Mouse (Mus musculus) frontal cortex, postnatal 10 days (tissue): ENCODE data around the gene Gm47791.

Experiments used
- DNase-seq, 2 experiments: peaks; one replicate each; pipeline ENCODE4 v3.0.0; 2022; ENCODE audit warnings: low spot score in 2 of 2, mixed read lengths in 1 of 2

Gene Gm47791

DNA sequence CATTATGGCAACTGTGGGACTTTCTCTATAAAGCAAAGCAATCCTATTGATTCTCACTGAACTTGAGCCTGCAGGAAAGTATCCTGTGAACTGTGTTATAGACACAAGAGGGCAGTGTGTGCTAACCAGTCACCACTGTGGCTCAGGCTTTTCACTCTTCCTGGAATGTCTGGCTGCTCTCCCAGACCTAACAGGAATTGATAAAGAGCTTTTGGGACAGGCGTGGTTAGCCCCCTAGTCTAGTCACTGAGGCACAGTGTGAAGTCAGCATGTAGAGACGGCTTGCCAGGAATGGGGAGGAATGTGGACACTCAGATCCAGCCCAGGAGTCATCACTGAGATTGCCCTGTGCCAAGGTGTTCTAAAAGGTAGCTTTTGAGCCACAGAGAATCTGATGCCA, 16.4 kb upstream of the Gm47791 start:
- peak; percentile 27 to 58 for DNase-seq

- DNase-seq: no peak
These were observed 14.5 kb upstream of the Gm47791 start for GRCm38 (mm10) chr1:82785546-82785945.

- no peak for DNase-seq
These were observed 12.5 kb upstream of the Gm47791 start for GRCm38 (mm10) chr1:82783559-82783958.

- DNase-seq: no peak
These were observed 8.4 kb upstream of the Gm47791 start for GRCm38 (mm10) chr1:82779388-82779966.

GRCm38 (mm10) chr1:82775293-82775692, 4.2 kb upstream of the Gm47791 start:
- DNase-seq: no peak

DNA sequence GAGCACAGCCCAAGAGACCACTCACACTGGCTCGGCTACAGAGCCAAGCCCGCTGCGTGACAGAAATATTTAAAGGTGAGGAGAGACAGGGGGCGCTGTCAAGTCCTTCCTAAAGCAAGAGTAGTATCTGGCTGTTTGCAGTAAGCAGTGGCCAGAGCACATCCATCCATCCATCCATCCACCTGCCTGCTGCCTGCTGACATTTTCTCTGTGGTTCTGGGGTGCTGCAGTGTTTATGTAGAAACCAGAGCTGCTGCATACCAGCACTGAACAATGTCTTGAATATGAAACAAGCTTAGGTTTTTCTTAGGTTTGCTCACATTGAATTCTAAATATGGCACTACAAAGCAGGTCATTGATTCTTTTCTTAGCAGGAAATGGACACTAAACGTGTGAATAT, 2.2 kb upstream of the Gm47791 start:
- DNase-seq: no peak

- DNase-seq: no peak
These were observed 1.4 kb upstream of the Gm47791 start for GRCm38 (mm10) chr1:82772428-82772827.

DNA sequence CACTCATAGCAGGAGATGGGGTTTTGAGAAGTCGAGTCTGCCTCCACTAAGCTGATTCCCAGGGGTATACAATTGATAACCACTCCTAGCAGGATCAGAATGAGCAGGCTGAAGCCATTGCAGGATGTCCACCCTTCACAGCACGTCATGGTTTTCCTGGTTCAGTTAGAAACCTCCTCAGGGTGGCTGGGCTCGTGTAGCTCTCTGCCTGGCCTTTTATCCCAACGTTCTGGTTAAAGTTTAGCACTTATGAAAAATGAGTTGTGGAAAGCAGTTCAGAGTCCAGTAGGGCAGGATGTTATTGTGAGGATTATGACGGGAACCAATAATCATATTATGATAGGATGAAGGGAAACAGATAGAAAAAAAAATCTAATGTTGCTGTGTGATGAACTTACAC, 2.8 kb downstream of the Gm47791 start, which contains the start of gene Tm4sf20:
Tm4sf20 (minus strand) TSS at position 193 of the 400 bp plus-strand sequence.
- no peak for DNase-seq

- no peak for DNase-seq
These were observed 4.4 kb downstream of the Gm47791 start for GRCm38 (mm10) chr1:82766641-82767040.

- no peak for DNase-seq
These were observed 4.8 kb downstream of the Gm47791 start for GRCm38 (mm10) chr1:82766227-82766626.

DNA sequence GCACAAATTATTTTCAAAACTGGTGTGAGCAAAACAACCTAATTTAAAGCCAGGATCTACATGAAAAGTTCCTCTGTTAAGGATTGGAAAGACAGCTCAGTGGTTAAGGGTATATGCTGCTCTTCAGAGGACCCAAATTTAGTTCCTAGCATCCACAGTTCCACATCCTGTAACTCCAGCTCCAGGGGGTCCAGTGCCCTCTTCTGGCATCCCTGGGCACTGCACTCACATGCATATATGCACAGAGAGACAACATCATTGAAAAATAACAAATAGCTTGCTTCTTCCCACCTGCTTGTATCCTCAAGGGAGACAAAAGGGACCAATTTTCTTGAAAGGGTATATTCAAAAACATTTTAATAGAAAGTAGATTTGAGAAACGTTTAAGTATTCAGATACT, 8.8 kb downstream of the Gm47791 start:
- no peak for DNase-seq

GRCm38 (mm10) chr1:82761454-82762169, 9.4 kb downstream of the Gm47791 start:
- no peak for DNase-seq

DNA sequence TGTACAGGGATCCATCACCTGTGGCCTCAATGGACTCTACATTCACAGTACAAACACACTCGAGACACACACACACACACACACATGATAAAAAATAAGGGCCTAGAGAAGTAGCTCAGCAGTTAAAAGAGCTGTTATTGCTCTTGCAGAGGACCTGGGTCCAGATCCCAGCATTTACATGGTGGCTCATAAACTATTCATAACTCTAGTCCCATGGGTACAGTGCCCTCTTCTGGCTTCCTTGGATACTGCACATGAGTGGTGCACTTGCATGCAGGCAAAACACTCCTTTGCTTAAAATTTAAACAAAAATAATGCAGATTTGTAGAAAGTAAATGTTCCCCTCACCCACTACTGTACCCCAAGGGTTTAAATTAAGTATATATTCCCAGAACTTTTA, 11.5 kb downstream of the Gm47791 start:
- DNase-seq: no peak

GRCm38 (mm10) chr1:82747714-82748452, 23.2 kb downstream of the Gm47791 start:
- no peak for DNase-seq

DNA sequence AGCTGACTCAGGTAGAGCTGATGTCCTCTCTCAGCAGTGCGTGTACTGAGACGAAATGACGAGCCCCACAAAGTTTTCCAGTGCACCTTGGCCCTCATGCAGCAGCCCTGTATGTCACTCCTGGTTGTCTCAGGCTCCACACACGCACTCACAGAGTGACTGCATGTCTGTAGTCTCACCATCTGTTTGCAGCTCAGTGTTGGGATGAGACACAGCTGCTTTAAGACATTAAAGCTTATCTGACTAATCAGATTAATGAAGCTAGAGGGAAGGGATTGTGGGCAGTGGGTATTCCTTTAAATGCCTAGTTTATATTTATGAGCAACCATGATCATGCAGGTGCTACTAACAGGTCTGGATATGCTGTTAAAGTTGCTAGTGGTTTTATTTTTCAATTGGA, 24.6 kb downstream of the Gm47791 start:
- no peak for DNase-seq

GRCm38 (mm10) chr1:82743962-82744361, 27.1 kb downstream of the Gm47791 start:
- DNase-seq: no peak

- no peak for DNase-seq
These were observed 29.5 kb downstream of the Gm47791 start for GRCm38 (mm10) chr1:82741539-82741938.

DNA sequence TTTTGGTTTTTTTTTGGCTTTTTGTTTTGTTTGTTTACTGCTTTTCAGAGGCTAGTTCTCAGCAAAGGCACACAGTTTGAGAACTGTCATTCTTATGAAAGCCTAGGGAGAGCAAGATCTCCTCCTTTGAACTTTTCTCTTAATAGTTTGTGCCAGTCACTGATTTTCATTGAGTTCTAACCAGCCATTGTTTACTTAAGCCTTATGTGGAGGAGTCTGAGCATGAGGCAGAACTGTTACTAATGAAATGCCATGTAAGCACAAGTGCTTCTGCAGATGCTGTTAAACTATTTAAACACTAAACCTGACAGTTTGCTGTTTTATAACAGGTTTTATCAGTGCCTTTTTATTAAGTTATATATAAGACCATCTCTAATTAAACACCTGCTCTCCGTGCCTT, 33.0 kb downstream of the Gm47791 start:
- DNase-seq: no peak

- DNase-seq: no peak
These were observed 37.7 kb downstream of the Gm47791 start for GRCm38 (mm10) chr1:82733357-82733756.

GRCm38 (mm10) chr1:82726482-82726881, 44.6 kb downstream of the Gm47791 start:
- no peak for DNase-seq

- DNase-seq: no peak
These were observed 45.2 kb downstream of the Gm47791 start for GRCm38 (mm10) chr1:82725875-82726185.

GRCm38 (mm10) chr1:82725026-82725874, 45.8 kb downstream of the Gm47791 start:
- DNase-seq: peak in 1 of 2 experiments; percentile 12
